Mouse (Mus musculus): Measurements from ENCODE around the gene Kcnj10.

Kcnj10 gene

GRCm38 (mm10) chr1:172312768-172313561, 28.0 kb upstream of the Kcnj10 start:
- DNase-seq: peak in 1 of 2 experiments; percentile 31

GRCm38 (mm10) chr1:172313613-172314411, 27.2 kb upstream of the Kcnj10 start:
- DNase-seq: no peak

GRCm38 (mm10) chr1:172314911-172315310, 26.1 kb upstream of the Kcnj10 start:
- no peak for DNase-seq

GRCm38 (mm10) chr1:172317431-172317830, 23.6 kb upstream of the Kcnj10 start:
- DNase-seq: no peak

- DNase-seq: no peak
Observed at GRCm38 (mm10) chr1:172317946-172318345, 23.1 kb upstream of the Kcnj10 start.

GRCm38 (mm10) chr1:172318424-172319035, 22.5 kb upstream of the Kcnj10 start:
- DNase-seq: no peak

GRCm38 (mm10) chr1:172319346-172319745, 21.7 kb upstream of the Kcnj10 start:
- DNase-seq: no peak

- no peak for DNase-seq
Observed at GRCm38 (mm10) chr1:172319921-172320411, 21.0 kb upstream of the Kcnj10 start.

GRCm38 (mm10) chr1:172322725-172323124, 18.3 kb upstream of the Kcnj10 start:
- no peak for DNase-seq

- DNase-seq: no peak
Observed at GRCm38 (mm10) chr1:172323298-172323697, 17.7 kb upstream of the Kcnj10 start.

GRCm38 (mm10) chr1:172323801-172324359, 17.1 kb upstream of the Kcnj10 start:
- no peak for DNase-seq

GRCm38 (mm10) chr1:172324725-172325124, 16.3 kb upstream of the Kcnj10 start:
- DNase-seq: peak; percentile 44 to 73

GRCm38 (mm10) chr1:172325680-172326535, 15.1 kb upstream of the Kcnj10 start:
- peak; percentile 55 to 77 for DNase-seq

GRCm38 (mm10) chr1:172326684-172327083, 14.3 kb upstream of the Kcnj10 start:
- DNase-seq: no peak

- DNase-seq: no peak
Observed at GRCm38 (mm10) chr1:172327206-172328001, 13.6 kb upstream of the Kcnj10 start.

- DNase-seq: no peak
Observed at GRCm38 (mm10) chr1:172328041-172328440, 13.0 kb upstream of the Kcnj10 start.

- no peak for DNase-seq
Observed at GRCm38 (mm10) chr1:172328461-172328860, 12.5 kb upstream of the Kcnj10 start.

GRCm38 (mm10) chr1:172329131-172329530, 11.9 kb upstream of the Kcnj10 start, which contains the start of gene Kcnj9:
Kcnj9 (minus strand) TSS chr1:172329318.
- no peak for DNase-seq

- no peak for DNase-seq
Observed at GRCm38 (mm10) chr1:172329616-172330015, 11.4 kb upstream of the Kcnj10 start.

GRCm38 (mm10) chr1:172331422-172331947, 9.5 kb upstream of the Kcnj10 start:
- DNase-seq: no peak

- no peak for DNase-seq
Observed at GRCm38 (mm10) chr1:172332925-172333324, 8.1 kb upstream of the Kcnj10 start.

Measured in spleen, adult 18-20 months (tissue).